ENCODE assay signal across 12 mouse cellular contexts in the genomic region with DNA sequence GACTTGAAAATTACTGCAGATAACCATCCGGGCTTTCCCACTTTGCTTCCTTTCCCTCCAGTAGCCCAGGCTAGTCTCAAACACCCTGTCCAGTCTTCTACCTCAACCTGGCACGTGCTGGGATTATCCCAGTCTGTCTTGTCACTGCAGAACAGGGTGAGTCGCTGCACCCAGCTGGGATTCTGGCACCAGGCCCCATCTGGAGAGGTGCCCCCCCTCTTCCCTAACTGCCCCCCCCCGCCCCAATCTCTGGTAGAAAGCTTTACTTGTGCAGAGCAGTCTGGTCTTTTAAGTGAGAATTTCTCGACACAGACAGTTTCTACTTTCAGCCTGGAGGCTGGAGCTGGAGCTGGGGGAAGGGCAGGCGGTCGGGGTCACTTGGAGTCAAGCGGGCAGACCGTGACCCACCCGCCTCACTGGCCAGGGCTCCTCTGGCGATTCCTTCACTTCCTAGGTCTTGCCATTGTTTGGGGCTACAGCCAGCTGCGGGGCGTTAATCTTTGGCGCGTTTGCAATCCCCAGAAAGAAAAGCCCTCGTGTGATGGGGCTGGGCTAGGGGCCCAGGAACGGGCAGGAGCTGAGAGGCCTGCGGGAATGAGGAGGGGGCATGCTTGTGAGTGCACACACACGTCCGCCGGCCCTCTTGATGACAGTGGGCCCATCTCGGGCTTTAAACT. TPM values are rescaled to one million over a fixed set of nuclear protein-coding genes. Genes with fewer than 3 reads are reported as not detected.
DNase-seq lines count a peak whose midpoint lies in the region; ATAC-seq and TF ChIP-seq lines count a peak whose summit lies in the region.
"Had no signal": no experiment of that assay in that cellular context is flagged by ENCODE, and none has a peak within 500 bp of the region (broad histone marks: within the 10 kb centered on the region; RNA-seq: fewer than 3 reads in every experiment).

No protein-coding gene starts in this region.

- intact Hi-C loops in gastrocnemius, postnatal 14 days (cut with DNase I; ENCODE audit: low total_unique reads): no loop called here
- intact Hi-C loops in heart, postnatal 36 days (cut with DNase I): no loop called here

- 3% methylated on average over 22 of the region's 22 CpGs for WGBS in heart, embryonic 11.5 days (ENCODE audit: insufficient replicate concordance)
- 5% methylated on average over 22 of the region's 22 CpGs for WGBS in forebrain, postnatal 0 days
- 1% methylated on average over 22 of the region's 22 CpGs for WGBS in midbrain, embryonic 12.5 days

- H3K9ac ChIP-seq in heart, embryonic 11.5 days (ENCODE audit: low read depth, low read length): no peak overlapping the region
- no peak overlapping the region for H3K9ac ChIP-seq in forebrain, postnatal 0 days
- H3K9ac ChIP-seq in midbrain, embryonic 12.5 days (replicated peaks): peak overlapping the region; percentile 31; the same call in 1 of the 2 replicates
- H3K9ac ChIP-seq: liver, embryonic 15.5 days had no signal

- H3K36me3 ChIP-seq in heart, embryonic 11.5 days (ENCODE audit: control insufficient read depth, insufficient read depth, low read length): no peaks in the 10 kb centered on the region
- no peaks in the 10 kb centered on the region for H3K36me3 ChIP-seq in forebrain, postnatal 0 days (ENCODE audit: insufficient read depth)
- no peaks in the 10 kb centered on the region for H3K36me3 ChIP-seq in midbrain, embryonic 12.5 days
- H3K36me3 ChIP-seq: liver, embryonic 15.5 days had no signal

- H3K4me3 ChIP-seq in heart, embryonic 11.5 days (ENCODE audit: low read depth, low read length): no peak overlapping the region
- no peak overlapping the region for H3K4me3 ChIP-seq in forebrain, postnatal 0 days (ENCODE audit: low read depth, low read length)
- H3K4me3 ChIP-seq in midbrain, embryonic 12.5 days: no peak overlapping the region
- H3K4me3 ChIP-seq: liver, embryonic 15.5 days had no signal

- H3K9me3 ChIP-seq in heart, embryonic 11.5 days (replicated peaks; ENCODE audit: control insufficient read depth, low read length): no peaks in the 10 kb centered on the region
- no peaks in the 10 kb centered on the region for H3K9me3 ChIP-seq in forebrain, postnatal 0 days (ENCODE audit: low read length)
- H3K9me3 ChIP-seq in midbrain, embryonic 12.5 days: no peaks in the 10 kb centered on the region
- H3K9me3 ChIP-seq: liver, embryonic 15.5 days had no signal

- H3K4me1 ChIP-seq in heart, embryonic 11.5 days (ENCODE audit: control insufficient read depth, insufficient read depth, low read length): peaks cover 18% of the 10 kb centered on the region
- no peaks in the 10 kb centered on the region; the same call in 1 of the 2 replicates for H3K4me1 ChIP-seq in forebrain, postnatal 0 days (ENCODE audit: insufficient read depth)
- peaks cover 70% of the 10 kb centered on the region for H3K4me1 ChIP-seq in midbrain, embryonic 12.5 days
- H3K4me1 ChIP-seq: liver, embryonic 15.5 days had no signal

- H3K4me2 ChIP-seq in heart, embryonic 11.5 days: peak overlapping the region; percentile 38; the same call in 1 of the 2 replicates
- no peak overlapping the region for H3K4me2 ChIP-seq in forebrain, postnatal 0 days (ENCODE audit: low read depth)
- H3K4me2 ChIP-seq in midbrain, embryonic 12.5 days (replicated peaks): peak overlapping the region; percentile 29
- H3K4me2 ChIP-seq: liver, embryonic 15.5 days had no signal

- ATAC-seq in heart, embryonic 11.5 days (replicated peaks; ENCODE audit: insufficient number of reproducible peaks, low FRiP score, low TSS enrichment): no peak
- ATAC-seq in forebrain, postnatal 0 days: peak; percentile 61
- ATAC-seq in midbrain, embryonic 12.5 days (ENCODE audit: low FRiP score, low read depth): peak; percentile 45

- H3K27ac ChIP-seq in heart, embryonic 11.5 days (ENCODE audit: low read depth, low read length): no peak overlapping the region
- no peak overlapping the region for H3K27ac ChIP-seq in forebrain, postnatal 0 days (ENCODE audit: low read depth, low read length)
- peak overlapping the region; percentile 87 for H3K27ac ChIP-seq in midbrain, embryonic 12.5 days (replicated peaks)
- H3K27ac ChIP-seq: liver, embryonic 15.5 days had no signal

- H3K27me3 ChIP-seq in heart, embryonic 11.5 days (ENCODE audit: control insufficient read depth, insufficient read depth, low read length): peaks cover 93% of the 10 kb centered on the region
- H3K27me3 ChIP-seq in forebrain, postnatal 0 days (ENCODE audit: insufficient read depth, low read length): peaks cover 26% of the 10 kb centered on the region
- peaks cover 84% of the 10 kb centered on the region for H3K27me3 ChIP-seq in midbrain, embryonic 12.5 days

- TF ChIP-seq CTCF in forebrain, postnatal 0 days (IDR thresholded peaks at IDR 0.05; ENCODE audit: low read depth): no peak

- no peak for DNase-seq in heart, adult 18-20 months
- peak; percentile 15 for DNase-seq in NIH3T3 (ENCODE audit: low read depth)
- no peak for DNase-seq in forebrain, postnatal 0 days
- no peak for DNase-seq in thymus, postnatal 0 days (ENCODE audit: low spot score)
- DNase-seq in gastrocnemius, postnatal 14 days: no peak
- no peak for DNase-seq in heart, postnatal 36 days
- DNase-seq: thymus, postnatal 25 days had no signal

RNA-seq across cellular contexts. Expression of a gene that starts 22.4 kb away (rescaled TPM):
- 0.04 and 0.11 TPM in 2 replicates for polyA plus RNA-seq in heart, embryonic 11.5 days (2014; fragmentation: Nextera tagmentation; extraction: Ambion mirVana)
- not detected for total RNA-seq in heart, adult 18-20 months (2021)
- total RNA-seq in forebrain, postnatal 0 days (2014; rRNA removed): 0.05 and 0.31 TPM in 2 replicates
- polyA plus RNA-seq in forebrain, postnatal 0 days (2015; fragmentation: Nextera tagmentation; extraction: Ambion mirVana): not detected in 2 replicates
- 4.4 and 5.7 TPM in 2 replicates for polyA plus RNA-seq in midbrain, embryonic 12.5 days (2016; fragmentation: Nextera tagmentation; extraction: Ambion mirVana)
- polyA plus RNA-seq in thymus, postnatal 0 days (2015; fragmentation: Nextera tagmentation; extraction: Ambion mirVana): 0.04 and 0.09 TPM in 2 replicates
- 1 to 10 TPM; 3.2 to 5.2 TPM for total RNA-seq in gastrocnemius, postnatal 14 days (2021)
- not detected for total RNA-seq in heart, postnatal 36 days (2021)
- total RNA-seq: common myeloid progenitor, adult 5-6 weeks; hematopoietic stem cell, adult 5-6 weeks had no signal
